Mouse (Mus musculus): ENCODE measurements around the gene Tnfaip6.

Gene Tnfaip6

GRCm38 (mm10) chr2:52052335-52052734, 14.5 kb downstream of the Tnfaip6 start:
- no peak for DNase-seq (ENCODE audit: low spot score in 2 of 2)

- DNase-seq (ENCODE audit: low spot score in 2 of 2): no peak
Measured at GRCm38 (mm10) chr2:52053502-52053901, 15.7 kb downstream of the Tnfaip6 start.

GRCm38 (mm10) chr2:52055616-52056015, 17.8 kb downstream of the Tnfaip6 start:
- no peak for DNase-seq (ENCODE audit: low spot score in 2 of 2)

GRCm38 (mm10) chr2:52057099-52057498, 19.3 kb downstream of the Tnfaip6 start:
- DNase-seq (ENCODE audit: low spot score in 2 of 2): no peak

DNA sequence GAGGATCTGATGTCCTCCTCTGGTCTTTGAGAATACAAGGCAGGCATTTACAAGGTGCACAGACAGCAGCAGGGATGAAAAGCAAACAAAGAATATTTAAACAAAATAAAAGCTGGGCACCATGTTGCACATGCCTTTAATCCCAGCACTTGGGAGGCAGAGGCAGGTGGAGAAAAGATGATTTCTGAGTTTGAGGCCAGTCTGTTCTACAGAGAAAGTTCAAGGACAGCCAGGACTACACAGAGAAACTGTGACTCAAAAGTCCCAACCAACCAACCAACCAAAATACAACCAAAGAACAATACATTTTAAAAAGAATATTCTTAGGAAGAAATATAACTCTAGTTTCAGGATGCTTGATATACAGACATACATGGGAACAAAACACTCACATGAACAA, 19.9 kb downstream of the Tnfaip6 start:
- no peak for DNase-seq (ENCODE audit: low spot score in 2 of 2)

GRCm38 (mm10) chr2:52068641-52069040, 30.8 kb downstream of the Tnfaip6 start:
- no peak for DNase-seq (ENCODE audit: low spot score in 2 of 2)

DNA sequence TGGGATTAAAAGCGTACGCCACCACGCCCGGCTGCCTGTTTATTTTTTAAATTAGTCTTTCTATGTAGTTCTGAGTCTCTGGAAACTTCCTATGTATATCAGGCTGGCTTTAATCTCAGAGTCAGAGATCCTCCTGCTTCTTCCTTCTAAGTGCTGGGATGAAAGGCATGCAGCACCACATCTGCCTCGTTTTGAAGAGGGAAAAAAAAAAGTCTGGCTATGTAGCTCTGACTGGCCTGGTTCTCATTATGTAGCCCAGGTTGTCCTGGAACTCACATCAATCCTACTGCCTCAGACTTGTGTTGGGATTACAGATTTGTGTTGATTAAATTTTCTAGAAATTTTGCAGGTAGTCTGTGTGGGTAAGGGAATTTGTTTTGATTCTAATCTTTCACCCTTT, 33.0 kb downstream of the Tnfaip6 start:
- no peak for DNase-seq (ENCODE audit: low spot score in 2 of 2)

- no peak for DNase-seq (ENCODE audit: low spot score in 2 of 2)
Measured at GRCm38 (mm10) chr2:52071241-52071991, 33.6 kb downstream of the Tnfaip6 start.

DNA sequence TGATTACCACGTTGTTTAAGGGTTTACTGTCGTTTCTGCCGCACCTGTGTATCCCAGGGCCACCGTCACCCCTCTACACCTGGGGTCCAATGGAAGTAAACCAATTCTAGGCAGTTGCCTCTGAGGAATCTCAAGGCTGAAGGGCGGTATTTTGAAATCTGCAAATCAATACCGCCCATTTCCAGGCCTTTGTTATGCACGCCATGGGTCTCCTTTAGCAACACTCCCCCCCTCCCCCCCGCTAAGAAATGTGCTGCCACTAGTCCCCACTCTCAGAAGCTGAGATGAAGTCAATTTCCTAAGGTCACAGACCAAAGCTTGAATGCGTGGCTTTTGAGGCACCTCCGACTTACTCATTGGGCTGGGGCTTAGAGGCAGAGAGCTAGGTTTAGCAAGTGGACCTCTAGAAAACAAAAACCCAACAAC, 34.3 kb downstream of the Tnfaip6 start:
- no peak for DNase-seq (ENCODE audit: low spot score in 2 of 2)

DNA sequence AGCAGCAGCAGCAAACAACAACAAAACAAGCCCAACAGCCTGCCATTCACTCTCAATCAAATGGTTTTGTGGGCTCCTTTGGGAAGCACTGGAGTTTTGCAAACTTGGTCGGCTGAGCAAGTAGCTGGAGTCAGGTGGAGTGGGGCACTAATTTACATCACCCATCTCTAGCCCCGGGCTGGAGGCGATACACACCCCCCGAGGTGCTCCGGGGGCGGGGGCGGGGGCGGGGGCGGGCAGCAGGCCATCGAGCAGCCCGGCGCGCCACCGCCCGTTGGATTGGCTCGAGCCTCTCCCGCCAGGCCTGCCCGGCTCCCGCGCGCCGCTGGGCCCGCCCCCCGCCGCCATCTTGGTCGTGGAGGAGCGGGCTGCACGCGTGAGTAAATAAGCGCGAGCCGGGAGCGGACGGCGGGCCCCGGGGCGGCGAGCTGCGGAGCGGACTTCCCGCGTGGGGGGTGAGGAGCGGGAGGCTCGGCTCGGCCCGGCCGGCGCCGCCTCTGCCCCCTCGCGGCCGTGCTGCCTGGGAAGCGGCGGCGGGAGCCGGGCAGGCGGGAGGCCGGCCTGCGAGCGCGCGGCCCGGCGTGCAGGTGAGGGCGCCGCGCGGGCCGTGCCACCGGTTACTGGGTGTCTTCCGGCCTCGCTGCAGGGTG, 34.8 kb downstream of the Tnfaip6 start, which contains the start of gene Rif1:
TSS of gene Rif1 (plus strand) at position 342 of the 650 bp plus-strand sequence.
- peak; percentile 65 to 77 for DNase-seq (ENCODE audit: low spot score in 2 of 2)

DNA sequence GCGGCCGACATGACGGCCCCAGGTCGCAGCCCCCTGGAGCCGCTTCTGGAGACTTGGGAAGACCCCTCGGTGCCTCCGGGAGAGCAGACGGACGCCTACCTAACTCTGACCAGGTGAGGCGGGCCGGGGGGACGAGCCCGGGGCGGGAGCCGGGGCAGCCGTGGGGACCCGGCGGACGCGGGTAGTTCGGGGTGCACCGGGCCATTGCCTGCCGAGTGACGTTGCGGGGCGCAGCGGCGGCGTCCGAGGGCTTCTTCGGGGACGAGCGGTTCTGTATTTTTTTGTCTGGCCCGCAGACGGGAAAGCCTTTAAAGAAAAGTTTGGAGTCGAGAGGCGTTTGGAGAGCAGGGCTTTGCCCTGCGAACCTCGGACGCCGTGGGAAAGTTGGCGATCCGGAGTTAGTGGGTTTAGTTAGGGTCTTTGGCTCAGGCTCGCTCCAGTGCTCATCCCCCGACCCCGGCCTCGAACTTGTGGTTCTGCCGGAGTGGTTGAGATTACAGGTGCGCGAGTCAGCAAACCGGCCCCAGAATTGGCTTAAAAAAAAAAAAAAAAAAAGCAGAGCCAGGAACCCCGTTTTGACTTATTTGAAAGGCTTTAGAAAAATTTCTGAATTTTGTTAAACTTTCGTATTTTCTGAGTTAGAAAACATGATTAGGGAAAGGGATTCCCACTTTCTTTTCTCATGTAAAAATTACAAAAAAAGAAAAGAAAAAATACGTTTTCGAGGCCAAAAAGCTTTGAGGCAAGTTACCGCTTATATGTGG, 35.5 kb downstream of the Tnfaip6 start:
- DNase-seq (ENCODE audit: low spot score in 2 of 2): peak in 1 of 2 experiments; percentile 16

GRCm38 (mm10) chr2:52078666-52079065, 40.9 kb downstream of the Tnfaip6 start:
- DNase-seq (ENCODE audit: low spot score in 2 of 2): no peak

- no peak for DNase-seq (ENCODE audit: low spot score in 2 of 2)
Measured at GRCm38 (mm10) chr2:52084013-52084412, 46.2 kb downstream of the Tnfaip6 start.

DNA sequence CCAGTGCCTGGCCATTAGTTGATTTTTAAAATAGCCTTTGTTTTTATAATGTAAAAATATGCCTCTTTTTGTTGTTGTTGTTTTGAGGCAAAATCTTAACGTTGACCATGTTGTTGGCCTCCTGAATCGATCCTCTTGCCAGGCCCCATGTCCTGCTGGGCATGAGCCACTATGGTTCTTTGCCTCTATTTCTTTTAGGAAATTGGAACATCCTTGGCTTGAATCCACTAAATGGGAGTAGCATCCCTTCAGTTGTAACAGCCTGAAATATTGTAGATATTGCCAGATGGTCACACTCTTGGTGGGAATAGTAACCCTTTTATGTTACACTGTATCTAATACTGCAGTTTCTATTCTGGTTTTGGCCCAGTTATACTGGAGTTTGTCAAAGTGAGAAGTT, 46.8 kb downstream of the Tnfaip6 start:
- no peak for DNase-seq (ENCODE audit: low spot score in 2 of 2)

All from frontal cortex, postnatal 10 days (tissue).